Mouse (Mus musculus): ENCODE measurements around the gene Slc37a1. TPM values are rescaled to one million over a fixed set of nuclear protein-coding genes. Genes with fewer than 3 reads are reported as not detected.

Gene Slc37a1
- polyA plus RNA-seq, 1 experiment from 2014 or later, result 4.6 TPM

GRCm38 (mm10) chr17:31391462-31391861 is 104.9 kb downstream of the Slc37a1 start:
- no peak for ATAC-seq (replicated peaks; ENCODE audit: insufficient number of reproducible peaks, low FRiP score, low TSS enrichment)
- no peak overlapping the region for H3K27ac ChIP-seq (ENCODE audit: low read depth, low read length)
- peaks cover 15% of the 10 kb centered on the region for H3K4me1 ChIP-seq (ENCODE audit: control insufficient read depth, insufficient read depth, low read length)
- 46% methylated on average over 3 of the region's 3 CpGs for WGBS (ENCODE audit: insufficient replicate concordance)
- peaks cover 12% of the 10 kb centered on the region for H3K27me3 ChIP-seq (ENCODE audit: control insufficient read depth, insufficient read depth, low read length)
- H3K9ac ChIP-seq (ENCODE audit: low read depth, low read length), result no peak overlapping the region
- no peaks in the 10 kb centered on the region for H3K9me3 ChIP-seq (replicated peaks; ENCODE audit: control insufficient read depth, low read length)
- H3K4me3 ChIP-seq (ENCODE audit: low read depth, low read length), result no peak overlapping the region
- H3K36me3 ChIP-seq (ENCODE audit: control insufficient read depth, insufficient read depth, low read length), result no peaks in the 10 kb centered on the region
- H3K4me2 ChIP-seq, result no peak overlapping the region

- no peak overlapping the region for H3K27ac ChIP-seq (ENCODE audit: low read depth, low read length)
- H3K9ac ChIP-seq (ENCODE audit: low read depth, low read length), result no peak overlapping the region
- H3K27me3 ChIP-seq (ENCODE audit: control insufficient read depth, insufficient read depth, low read length), result peaks cover 6% of the 10 kb centered on the region
- no peak for ATAC-seq (replicated peaks; ENCODE audit: insufficient number of reproducible peaks, low FRiP score, low TSS enrichment)
- H3K4me1 ChIP-seq (ENCODE audit: control insufficient read depth, insufficient read depth, low read length), result peaks cover 15% of the 10 kb centered on the region
- no peak overlapping the region for H3K4me3 ChIP-seq (ENCODE audit: low read depth, low read length)
- no peaks in the 10 kb centered on the region for H3K9me3 ChIP-seq (replicated peaks; ENCODE audit: control insufficient read depth, low read length)
- 75% methylated on average over 5 of the region's 5 CpGs for WGBS (ENCODE audit: insufficient replicate concordance)
- H3K36me3 ChIP-seq (ENCODE audit: control insufficient read depth, insufficient read depth, low read length), result no peaks in the 10 kb centered on the region
- no peak overlapping the region for H3K4me2 ChIP-seq
Observed at GRCm38 (mm10) chr17:31392041-31392440, 105.4 kb downstream of the Slc37a1 start.

- no peaks in the 10 kb centered on the region for H3K9me3 ChIP-seq (replicated peaks; ENCODE audit: control insufficient read depth, low read length)
- H3K27me3 ChIP-seq (ENCODE audit: control insufficient read depth, insufficient read depth, low read length), result no peaks in the 10 kb centered on the region
- no peak overlapping the region for H3K4me2 ChIP-seq
- no peak for ATAC-seq (replicated peaks; ENCODE audit: insufficient number of reproducible peaks, low FRiP score, low TSS enrichment)
- H3K36me3 ChIP-seq (ENCODE audit: control insufficient read depth, insufficient read depth, low read length), result no peaks in the 10 kb centered on the region
- H3K9ac ChIP-seq (ENCODE audit: low read depth, low read length), result no peak overlapping the region
- no peak overlapping the region for H3K4me3 ChIP-seq (ENCODE audit: low read depth, low read length)
- 84% methylated on average over 2 of the region's 2 CpGs for WGBS (ENCODE audit: insufficient replicate concordance)
- H3K4me1 ChIP-seq (ENCODE audit: control insufficient read depth, insufficient read depth, low read length), result peaks cover 15% of the 10 kb centered on the region
- no peak overlapping the region for H3K27ac ChIP-seq (ENCODE audit: low read depth, low read length)
Observed at GRCm38 (mm10) chr17:31393811-31394210, 107.2 kb downstream of the Slc37a1 start.

GRCm38 (mm10) chr17:31400294-31400693 is 113.7 kb downstream of the Slc37a1 start:
- Histone ChIP-seq H3K4me3 (ENCODE audit: low read depth, low read length) (no peak overlapping the region), H3K4me2 (no peak overlapping the region), H3K4me1 (ENCODE audit: control insufficient read depth, insufficient read depth, low read length) (no peaks in the 10 kb centered on the region), H3K36me3 (ENCODE audit: control insufficient read depth, insufficient read depth, low read length) (no peaks in the 10 kb centered on the region), H3K27ac (ENCODE audit: low read depth, low read length) (no peak overlapping the region), H3K27me3 (ENCODE audit: control insufficient read depth, insufficient read depth, low read length) (no peaks in the 10 kb centered on the region), H3K9ac (ENCODE audit: low read depth, low read length) (no peak overlapping the region), H3K9me3 (replicated peaks; ENCODE audit: control insufficient read depth, low read length) (no peaks in the 10 kb centered on the region)
- WGBS (ENCODE audit: insufficient replicate concordance), result 93% methylated on average over 6 of the region's 6 CpGs
- ATAC-seq (replicated peaks; ENCODE audit: insufficient number of reproducible peaks, low FRiP score, low TSS enrichment), result no peak

Other genes with a start within 250 kb of the Slc37a1 start
- gene Abcg1, start 229.1 kb upstream of the Slc37a1 start, polyA plus RNA-seq (2014; fragmentation: Nextera tagmentation; extraction: Ambion mirVana), result 4.6 and 6.4 TPM in 2 replicates
- not detected in 2 replicates for gene Tff3, start 157.1 kb upstream of the Slc37a1 start, polyA plus RNA-seq (2014; fragmentation: Nextera tagmentation; extraction: Ambion mirVana)
- gene Tff2, start 142.5 kb upstream of the Slc37a1 start, polyA plus RNA-seq (2014; fragmentation: Nextera tagmentation; extraction: Ambion mirVana), result not detected in 2 replicates
- 0.31 TPM in 1 of 2 replicates, not detected in the other for gene Tff1, start 121.5 kb upstream of the Slc37a1 start, polyA plus RNA-seq (2014; fragmentation: Nextera tagmentation; extraction: Ambion mirVana)
- gene Tmprss3, start 87.8 kb upstream of the Slc37a1 start, polyA plus RNA-seq (2014; fragmentation: Nextera tagmentation; extraction: Ambion mirVana), result 0.07 TPM in 1 of 2 replicates, not detected in the other
- 2.4 and 2.9 TPM in 2 replicates for gene Ubash3a, start 78.9 kb upstream of the Slc37a1 start, polyA plus RNA-seq (2014; fragmentation: Nextera tagmentation; extraction: Ambion mirVana)
- gene Rsph1, start 9.4 kb upstream of the Slc37a1 start, polyA plus RNA-seq (2014; fragmentation: Nextera tagmentation; extraction: Ambion mirVana), result 1.7 and 1.9 TPM in 2 replicates
- 7.1 and 9.9 TPM in 2 replicates for gene Pde9a, start 99.4 kb downstream of the Slc37a1 start, polyA plus RNA-seq (2014; fragmentation: Nextera tagmentation; extraction: Ambion mirVana)
- gene Wdr4, start 233.2 kb downstream of the Slc37a1 start, polyA plus RNA-seq (2014; fragmentation: Nextera tagmentation; extraction: Ambion mirVana), result 20.5 and 22.2 TPM in 2 replicates
- gene Ndufv3, start 233.3 kb downstream of the Slc37a1 start, polyA plus RNA-seq (2014; fragmentation: Nextera tagmentation; extraction: Ambion mirVana), result 528 and 531 TPM in 2 replicates

Data from heart, embryonic 11.5 days (tissue).